Mouse (Mus musculus): ENCODE results near the gene Vps53.
A peak's percentile ranks its signal among the peaks of the same experiment; 100 is the strongest.

Gene Vps53

DNA sequence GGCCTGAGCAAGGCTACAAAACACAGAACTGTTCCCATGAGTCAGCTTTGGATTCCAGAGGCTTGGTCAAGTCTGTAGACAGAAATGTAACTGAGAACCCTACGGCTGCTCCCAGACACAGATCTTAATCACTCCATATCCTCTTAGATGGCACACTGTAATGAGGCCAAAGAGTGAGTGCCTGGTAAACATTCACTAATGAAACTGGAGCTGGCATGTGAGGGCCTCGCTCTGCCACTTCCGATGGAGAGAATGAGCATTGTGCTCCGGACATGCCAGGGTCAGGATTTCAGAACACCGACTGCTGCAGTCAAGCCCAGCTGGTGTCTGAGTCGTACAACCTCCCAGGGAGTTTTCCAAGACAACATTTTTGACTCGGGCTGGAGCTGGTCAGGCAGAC, 119.5 kb downstream of the Vps53 start:
- no peak for DNase-seq (ENCODE audit: extremely low spot score, low spot score)

DNA sequence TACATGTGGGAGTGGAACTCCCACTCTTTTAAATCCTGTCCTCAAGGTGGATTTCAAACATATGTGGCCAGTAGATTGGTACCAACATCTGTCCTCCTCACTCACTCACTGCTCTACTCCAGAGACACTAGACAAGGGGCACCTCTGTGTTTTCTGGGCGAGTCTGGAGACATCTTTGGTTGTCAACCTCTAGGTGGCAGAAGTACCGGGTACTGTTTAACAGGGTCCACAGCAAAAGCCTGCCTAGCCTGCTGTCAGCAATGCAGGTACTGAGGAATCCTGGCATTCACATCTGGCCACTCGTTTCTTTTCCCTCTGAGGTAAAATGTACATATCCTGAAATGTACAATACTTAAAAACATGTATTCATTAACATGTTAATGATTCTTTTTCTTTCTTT, 123.0 kb downstream of the Vps53 start:
- DNase-seq (ENCODE audit: extremely low spot score, low spot score) = no peak

DNA sequence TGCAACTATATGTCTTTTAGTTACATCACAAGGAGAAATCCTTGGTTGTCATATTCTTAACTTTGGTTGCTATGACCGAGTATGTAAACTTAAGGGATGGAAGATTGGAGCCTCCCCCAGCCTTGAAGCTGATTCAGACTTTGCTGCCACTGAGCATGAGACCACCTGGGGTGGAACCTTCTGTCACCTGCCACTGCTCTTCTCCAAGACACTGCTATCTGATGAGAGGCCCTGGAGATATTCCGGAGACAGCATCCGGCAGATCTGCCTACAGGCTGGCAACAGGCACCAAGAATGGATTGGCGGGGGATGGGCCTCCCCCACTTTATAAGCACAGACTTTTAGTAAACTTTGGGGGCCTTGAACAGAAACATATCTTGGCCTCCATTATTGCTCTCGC, 127.0 kb downstream of the Vps53 start:
- DNase-seq (ENCODE audit: extremely low spot score, low spot score) = no peak

DNA sequence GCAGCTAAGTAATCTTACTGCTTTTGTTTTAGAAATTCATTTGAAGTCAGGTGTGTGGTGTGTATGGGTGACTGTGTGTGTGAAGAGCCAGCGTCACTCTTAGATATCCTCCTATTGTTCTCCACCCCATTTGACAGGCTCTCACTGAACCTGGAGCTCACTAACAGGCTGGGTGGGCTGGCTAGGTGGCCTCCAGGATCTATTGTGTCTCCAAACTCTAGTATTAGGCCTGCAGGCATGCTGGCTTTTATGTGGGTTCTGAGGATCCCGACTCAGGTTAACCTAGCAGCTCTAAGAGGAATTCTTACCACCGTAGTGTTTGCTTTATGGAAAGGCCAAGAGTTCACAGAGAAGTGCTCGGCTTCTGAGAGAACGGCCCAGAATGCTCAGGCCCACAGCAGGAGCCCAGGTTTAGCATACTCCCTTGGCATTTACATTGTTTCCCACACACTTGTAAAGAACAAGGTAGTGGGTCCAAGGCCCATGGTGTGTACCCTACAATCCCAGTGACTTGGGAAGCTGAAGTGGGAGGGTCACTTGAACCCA, 128.4 kb downstream of the Vps53 start:
- DNase-seq (ENCODE audit: extremely low spot score, low spot score) = no peak

- DNase-seq (ENCODE audit: extremely low spot score, low spot score) = no peak
Measured at GRCm38 (mm10) chr11:76050509-76050908, 128.9 kb downstream of the Vps53 start.

GRCm38 (mm10) chr11:76045367-76045766, 134.1 kb downstream of the Vps53 start:
- DNase-seq (ENCODE audit: extremely low spot score, low spot score) = no peak

DNA sequence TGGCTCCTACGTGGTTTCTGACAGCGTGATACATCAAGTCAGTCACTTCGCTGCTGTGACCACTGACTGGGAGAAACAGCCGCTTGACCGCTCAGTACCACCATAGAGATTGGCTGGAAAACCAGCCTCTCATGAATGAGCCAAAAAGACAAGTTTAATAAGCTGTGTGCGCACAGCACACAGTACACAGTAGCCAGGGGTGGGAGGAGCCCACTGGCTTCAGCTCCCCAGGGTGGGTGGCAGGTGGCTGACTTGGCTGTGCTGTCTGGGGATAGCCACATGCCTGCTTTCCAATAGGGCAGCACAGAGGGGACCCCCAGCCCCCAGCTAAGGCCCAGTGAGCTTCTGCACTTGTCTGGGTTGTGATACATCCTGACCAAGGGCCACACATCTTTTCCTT, 135.0 kb downstream of the Vps53 start:
- DNase-seq (ENCODE audit: extremely low spot score, low spot score) = no peak

DNA sequence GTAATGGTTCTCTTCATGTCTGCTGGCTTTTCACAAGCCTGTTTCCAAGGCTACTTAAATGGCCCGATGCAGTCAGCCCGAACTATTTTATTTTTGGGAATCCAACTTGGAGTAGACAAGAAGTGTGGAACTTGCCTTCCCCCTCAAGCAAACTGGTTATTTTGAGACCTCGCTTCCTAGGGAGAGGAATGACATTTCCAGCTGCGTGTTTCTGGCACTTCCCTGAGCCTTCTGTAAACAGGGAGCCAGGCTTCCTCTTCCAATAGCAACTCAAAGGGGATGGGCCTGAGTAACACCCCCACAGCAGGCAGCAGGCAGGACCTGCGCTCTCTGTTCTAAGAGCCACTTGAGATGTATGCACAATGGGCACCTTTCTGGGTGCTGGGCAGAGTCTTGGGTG, 136.6 kb downstream of the Vps53 start:
- no peak for DNase-seq (ENCODE audit: extremely low spot score, low spot score)

DNA sequence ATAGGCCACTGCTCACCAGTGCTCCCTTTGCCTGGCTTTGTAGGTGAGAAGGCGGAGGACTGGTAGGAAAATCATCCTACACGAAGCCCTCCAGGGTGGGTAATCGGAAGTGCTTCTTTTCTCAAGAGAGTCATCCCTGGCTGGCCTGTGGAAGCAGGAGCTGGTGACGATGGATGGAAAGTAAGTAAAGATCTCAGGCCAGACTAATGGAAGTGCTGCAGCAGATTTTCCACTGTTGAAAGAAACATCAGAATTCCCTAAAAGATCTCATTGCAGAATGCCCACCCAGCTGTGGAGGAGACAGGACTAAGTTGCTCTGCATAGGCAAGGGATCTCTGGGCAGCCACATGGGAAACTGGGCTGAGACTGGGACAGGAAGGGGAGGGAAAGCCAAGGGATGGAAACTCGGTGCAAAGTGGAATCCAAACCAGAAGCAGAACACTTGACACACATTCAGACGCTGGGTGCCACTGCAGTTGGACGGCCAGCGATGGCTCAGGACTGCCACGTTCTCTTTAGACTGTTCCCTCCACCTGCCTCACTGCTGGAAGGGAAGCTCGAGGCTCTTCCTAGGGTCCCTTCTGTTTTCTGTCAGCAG, 137.3 kb downstream of the Vps53 start:
- DNase-seq (ENCODE audit: extremely low spot score, low spot score) = no peak

GRCm38 (mm10) chr11:76040761-76041376, 138.6 kb downstream of the Vps53 start:
- no peak for DNase-seq (ENCODE audit: extremely low spot score, low spot score)

- DNase-seq (ENCODE audit: extremely low spot score, low spot score) = no peak
Measured at GRCm38 (mm10) chr11:76040106-76040505, 139.3 kb downstream of the Vps53 start.

- DNase-seq (ENCODE audit: extremely low spot score, low spot score) = no peak
Measured at GRCm38 (mm10) chr11:76039271-76040053, 140.0 kb downstream of the Vps53 start.

GRCm38 (mm10) chr11:76037581-76038294, 141.7 kb downstream of the Vps53 start:
- no peak for DNase-seq (ENCODE audit: extremely low spot score, low spot score)

DNA sequence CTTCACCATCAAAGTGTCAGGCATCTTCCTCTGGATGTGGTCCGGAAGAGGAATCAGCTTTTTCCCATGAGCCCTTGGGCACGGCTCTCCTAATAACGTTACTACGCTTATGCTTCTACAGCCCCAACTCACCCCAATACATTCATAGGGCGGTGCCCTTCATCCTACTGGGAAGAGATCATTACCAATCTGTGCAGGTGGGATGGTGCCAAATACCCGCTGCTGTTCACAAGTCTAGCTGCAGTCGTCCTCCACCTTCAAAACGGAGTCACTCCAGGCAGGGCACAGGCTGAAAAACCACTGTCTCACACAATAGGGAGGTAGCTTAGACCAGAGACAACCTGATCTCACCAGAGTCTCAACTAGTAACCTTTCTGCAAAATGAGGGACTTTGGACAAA, 144.3 kb downstream of the Vps53 start:
- DNase-seq (ENCODE audit: extremely low spot score, low spot score) = no peak

DNA sequence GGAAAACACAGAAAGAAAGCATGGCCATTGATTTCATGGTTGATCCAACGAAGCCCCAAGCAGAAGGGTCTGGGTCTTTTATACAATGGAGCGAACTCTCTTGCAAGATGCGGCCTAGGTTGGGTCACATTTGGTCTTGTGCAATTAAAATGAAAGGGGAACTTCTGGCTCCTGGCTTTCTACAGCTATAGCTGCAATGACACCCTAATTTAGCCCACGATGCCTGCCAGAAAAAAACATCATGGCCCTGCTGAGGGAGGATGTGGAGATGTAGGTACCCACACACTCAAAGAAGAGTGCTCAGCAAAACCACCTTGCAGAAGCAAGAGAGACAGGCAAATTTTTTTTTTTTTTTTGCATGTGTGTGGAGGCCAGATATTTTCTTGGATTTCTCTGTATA, 145.6 kb downstream of the Vps53 start:
- no peak for DNase-seq (ENCODE audit: extremely low spot score, low spot score)

GRCm38 (mm10) chr11:76033359-76033758, 146.1 kb downstream of the Vps53 start:
- no peak for DNase-seq (ENCODE audit: extremely low spot score, low spot score)

GRCm38 (mm10) chr11:76028072-76028465, 151.4 kb downstream of the Vps53 start:
- DNase-seq (ENCODE audit: extremely low spot score, low spot score) = no peak

DNA sequence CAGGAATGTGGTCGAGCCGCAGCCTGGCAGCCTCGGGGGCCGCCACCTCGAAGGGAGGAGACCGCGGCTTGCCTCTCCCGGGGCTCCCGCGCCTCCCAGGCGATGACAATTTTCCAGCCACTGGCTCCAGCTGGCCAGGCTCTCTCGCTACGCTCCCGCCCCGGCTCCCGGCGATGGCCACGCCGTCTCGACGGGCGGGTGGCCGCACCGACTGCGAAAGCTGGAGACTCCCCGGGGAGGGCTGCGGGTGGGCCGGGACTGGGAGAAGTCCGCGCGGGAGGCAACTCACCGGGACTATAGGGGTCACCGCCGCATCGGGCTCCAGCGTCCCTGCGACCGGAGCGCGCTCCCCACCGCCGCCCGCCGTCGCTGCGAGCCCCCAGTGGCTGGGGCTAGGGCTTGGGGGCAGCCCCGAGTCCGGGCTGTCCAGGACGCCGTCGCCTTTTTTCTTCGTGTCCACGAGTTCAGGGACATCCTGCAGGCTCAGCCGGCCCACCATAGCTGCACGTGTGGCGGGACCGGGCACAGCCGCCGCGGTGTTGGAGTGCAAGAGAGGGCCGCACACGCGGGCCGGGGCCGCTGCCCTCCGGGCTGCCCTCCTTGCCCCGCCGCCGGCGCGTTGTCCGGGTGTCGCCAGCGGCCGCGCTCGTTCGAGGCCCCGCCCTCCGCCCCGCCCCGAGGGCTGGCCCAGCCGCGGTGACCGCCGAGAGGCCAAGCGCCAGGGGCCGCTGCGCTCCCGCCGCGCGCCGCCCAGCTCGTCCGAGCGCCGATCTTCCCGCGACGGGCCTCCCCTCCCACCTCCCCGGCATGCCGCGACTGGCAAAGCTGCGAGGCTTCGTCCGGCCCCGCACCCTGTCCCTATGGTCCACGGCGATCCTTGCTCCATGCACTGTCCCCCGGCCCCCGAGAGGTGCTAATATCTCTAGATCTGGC, 152.0 kb downstream of the Vps53 start, which contains the start of gene Rflnb:
Rflnb (minus strand) TSS at position 644 of the 933 bp plus-strand sequence.
- DNase-seq (ENCODE audit: extremely low spot score, low spot score) = peak; percentile 88

DNA sequence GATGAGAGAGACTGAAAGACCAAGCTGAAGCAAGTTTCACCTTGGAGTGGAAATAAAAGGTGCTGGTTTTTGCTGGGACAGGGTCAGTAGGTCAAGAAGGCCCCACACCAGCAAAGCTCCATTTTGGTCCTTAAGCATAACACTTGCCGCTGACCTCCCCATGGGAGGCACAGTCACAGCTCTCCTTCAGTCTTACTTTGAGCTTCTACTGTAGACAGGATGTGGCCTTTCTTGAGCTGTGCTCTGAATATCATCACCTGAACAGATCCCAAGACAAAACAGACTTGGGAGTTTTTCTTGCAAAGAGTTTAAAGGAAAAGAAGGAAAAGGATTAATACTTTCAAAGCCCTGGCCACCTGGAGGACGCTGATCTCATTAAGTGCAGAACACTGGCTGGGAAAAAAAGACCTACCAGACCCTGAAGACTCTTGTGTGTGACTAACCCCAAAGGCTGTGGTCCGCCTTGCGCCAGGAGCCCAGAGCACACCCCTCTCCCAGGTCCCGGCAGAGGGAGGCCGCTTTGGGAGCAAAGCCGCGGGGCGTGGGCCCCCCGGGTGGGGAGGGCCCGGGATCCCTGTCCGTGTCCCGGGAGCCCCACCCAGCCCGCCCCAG, 152.8 kb downstream of the Vps53 start:
- DNase-seq (ENCODE audit: extremely low spot score, low spot score) = no peak

- DNase-seq (ENCODE audit: extremely low spot score, low spot score) = no peak
Measured at GRCm38 (mm10) chr11:76025080-76025583, 154.3 kb downstream of the Vps53 start.
